Mouse (Mus musculus) myocyte (in vitro differentiated cells): Measurements from ENCODE around the gene Tfap2e.

Experiments used
- E2F4 ChIP-seq: IDR thresholded peaks from one replicate; pipeline ENCODE4 v1.6.1; 2011; ENCODE audit warnings: mild to moderate bottlenecking, control low read depth, moderate library complexity; ENCODE audit not compliant: insufficient read depth
- MAX ChIP-seq: IDR thresholded peaks from one replicate; pipeline ENCODE4 v1.6.1; 2011; ENCODE audit warnings: low read depth, mild to moderate bottlenecking, control low read depth
- POLR2A ChIP-seq: IDR thresholded peaks from one replicate; pipeline ENCODE4 v1.6.1; 2011; ENCODE audit warnings: low read depth, mild to moderate bottlenecking, control low read depth, moderate library complexity; ENCODE audit not compliant: insufficient read length
- POLR2AphosphoS2 ChIP-seq: IDR thresholded peaks from one replicate; pipeline ENCODE4 v1.6.1; 2011; ENCODE audit warnings: low read depth, control low read depth; ENCODE audit not compliant: insufficient read length
- TCF12 ChIP-seq: IDR thresholded peaks from one replicate; pipeline ENCODE4 v1.6.1; 2011; ENCODE audit warnings: mild to moderate bottlenecking, control low read depth; ENCODE audit not compliant: poor library complexity, insufficient read depth, severe bottlenecking

- no peak for TF ChIP-seq MAX
- no peak for TF ChIP-seq POLR2A
- no peak for TF ChIP-seq POLR2AphosphoS2
- TF ChIP-seq TCF12: no peak
- TF ChIP-seq E2F4: no peak
Observed at GRCm38 (mm10) chr4:126734001-126734603, 1.9 kb downstream of the Tfap2e start.
